Mouse (Mus musculus): ENCODE measurements around the gene Rps6kb2.

The Rps6kb2 gene

DNA sequence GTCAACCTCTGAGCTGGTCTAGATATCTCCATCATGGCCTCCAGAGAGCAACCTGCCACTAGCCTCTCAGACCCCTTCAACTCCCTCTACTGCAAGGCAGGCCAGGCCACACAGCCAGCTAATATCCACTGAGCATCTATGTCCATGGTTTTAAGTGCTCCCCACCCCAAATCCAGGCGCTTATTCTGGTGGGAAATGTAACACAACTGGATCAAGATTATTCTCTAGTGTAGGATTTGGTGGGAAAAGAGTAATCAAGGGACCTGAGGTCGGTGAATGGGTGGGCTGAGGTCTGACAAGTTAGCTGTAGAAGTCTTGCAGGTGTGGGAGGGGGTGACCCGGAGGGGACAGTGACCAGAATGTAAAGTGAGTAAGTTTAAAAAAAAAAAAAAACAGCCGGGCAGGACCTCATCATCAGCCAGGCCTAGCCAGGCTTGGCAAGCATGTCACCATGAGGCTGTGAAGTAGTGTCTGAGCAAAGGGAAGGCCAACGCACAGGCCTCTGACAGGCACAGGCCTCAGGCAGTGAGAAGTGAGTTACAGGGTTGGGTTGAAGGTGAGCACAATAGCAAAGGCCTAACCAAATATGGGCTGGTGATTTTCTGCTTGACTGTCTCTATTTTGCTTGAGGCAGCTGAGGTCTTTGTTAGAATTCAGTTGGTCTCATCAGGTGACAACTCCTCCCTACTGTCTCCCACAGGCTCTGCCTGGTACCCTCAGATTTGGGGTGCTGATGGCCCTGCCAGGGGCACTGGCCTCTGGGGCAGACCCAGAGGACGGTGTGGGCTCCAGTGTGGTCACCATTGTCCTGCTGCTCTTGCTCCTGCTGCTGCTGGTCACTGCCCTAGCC is 7.7 kb downstream of the Rps6kb2 start:
- no peak for DNase-seq (ENCODE audit: low spot score)

DNA sequence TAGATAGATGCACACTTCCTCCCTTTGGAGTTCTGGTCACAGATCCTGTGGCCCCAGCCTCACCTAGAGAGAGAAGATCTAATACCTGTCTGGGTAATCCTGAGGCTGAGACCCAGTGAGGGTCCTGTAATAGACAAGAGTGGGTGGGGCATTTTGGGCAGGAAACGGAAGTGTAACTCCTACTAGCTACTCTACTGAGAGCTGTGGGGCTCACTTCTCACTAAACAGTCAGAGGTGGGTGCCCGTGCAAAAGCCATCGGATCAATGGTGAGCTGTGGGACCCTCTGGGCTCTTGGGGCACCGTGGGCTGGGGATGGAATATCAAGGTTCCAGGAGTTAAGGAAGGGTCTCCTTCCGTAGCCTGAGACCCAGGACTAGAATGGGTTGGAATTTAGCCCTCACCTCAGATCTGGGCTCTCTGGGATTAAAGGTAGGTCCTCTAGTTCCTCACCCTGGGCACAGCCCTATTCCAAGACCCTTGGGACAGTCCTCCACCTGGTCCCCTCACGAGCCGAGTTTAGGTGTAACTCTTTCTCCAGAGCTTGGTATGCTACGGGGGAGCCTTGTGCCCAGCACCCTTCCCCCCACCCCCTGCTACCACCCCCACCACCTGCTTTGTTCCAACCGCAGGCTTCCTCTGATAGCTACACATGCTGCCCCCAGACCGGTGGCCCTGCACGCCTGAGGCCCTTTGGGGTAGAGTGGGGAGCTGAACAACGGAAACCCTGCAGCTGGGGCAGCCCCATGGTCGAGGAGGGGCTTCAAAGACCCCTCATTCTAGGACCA is 8.5 kb downstream of the Rps6kb2 start:
- no peak for DNase-seq (ENCODE audit: low spot score)

DNA sequence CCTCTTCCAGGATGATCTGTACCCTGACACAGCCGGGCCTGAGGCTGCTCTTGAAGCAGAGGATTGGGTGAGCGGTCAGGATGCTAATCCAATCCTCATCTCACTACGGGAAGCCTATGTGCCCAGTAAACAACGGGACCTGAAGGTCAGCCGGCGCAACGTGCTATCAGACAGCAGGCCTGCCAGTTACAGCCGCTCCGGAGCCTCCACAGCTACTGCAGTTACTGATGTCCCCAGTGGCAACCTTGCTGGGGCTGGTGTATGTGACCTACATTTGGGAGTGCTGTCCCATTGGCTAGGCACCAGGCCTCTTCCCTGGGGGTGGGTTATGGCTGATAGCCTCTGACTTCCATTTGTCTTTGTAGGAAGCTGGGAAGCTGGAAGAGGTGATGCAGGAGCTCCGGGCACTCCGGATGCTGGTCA is 9.9 kb downstream of the Rps6kb2 start, which contains the start of gene Ptprcap:
Ptprcap (plus strand) TSS at position 373 of the 423 bp plus-strand sequence.
- no peak for DNase-seq (ENCODE audit: low spot score)

DNA sequence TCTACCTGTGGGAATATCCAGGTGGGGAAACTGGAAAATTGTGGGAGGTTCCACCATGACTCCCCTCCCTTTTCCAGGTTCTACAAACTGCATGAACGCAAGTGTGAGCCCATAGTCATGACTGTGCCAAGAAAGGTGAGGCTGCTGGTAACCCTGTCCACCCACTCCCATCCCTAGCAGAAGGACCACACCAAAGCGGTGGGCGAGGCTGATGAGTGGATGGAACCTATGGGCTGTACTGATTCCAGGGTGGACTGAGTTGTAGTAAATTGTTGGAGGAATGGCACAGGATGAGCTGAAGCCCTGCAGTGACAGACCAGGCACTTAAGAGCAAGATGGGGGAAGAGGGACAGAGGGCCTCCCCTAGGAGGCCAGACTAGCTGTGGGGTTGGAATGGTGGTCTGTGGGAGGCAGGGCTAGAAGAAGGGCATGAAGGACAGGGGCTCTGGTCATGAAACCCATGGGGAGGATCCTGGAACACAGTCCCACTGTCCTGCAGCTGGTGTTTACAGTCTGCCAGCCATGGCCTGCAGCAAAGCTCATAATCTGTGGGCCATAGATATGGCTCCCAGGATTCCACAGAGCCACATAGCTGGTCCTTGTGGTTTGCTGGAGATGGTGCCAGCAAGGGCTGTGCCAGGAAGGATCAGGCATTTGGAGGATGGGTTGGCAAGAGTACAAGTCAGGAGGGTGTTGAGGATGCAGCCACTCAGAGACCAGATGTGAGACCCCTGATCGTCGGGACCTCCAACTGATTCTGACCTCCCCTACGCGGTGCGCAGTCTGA is 10.5 kb downstream of the Rps6kb2 start:
- no peak for DNase-seq (ENCODE audit: low spot score)

DNA sequence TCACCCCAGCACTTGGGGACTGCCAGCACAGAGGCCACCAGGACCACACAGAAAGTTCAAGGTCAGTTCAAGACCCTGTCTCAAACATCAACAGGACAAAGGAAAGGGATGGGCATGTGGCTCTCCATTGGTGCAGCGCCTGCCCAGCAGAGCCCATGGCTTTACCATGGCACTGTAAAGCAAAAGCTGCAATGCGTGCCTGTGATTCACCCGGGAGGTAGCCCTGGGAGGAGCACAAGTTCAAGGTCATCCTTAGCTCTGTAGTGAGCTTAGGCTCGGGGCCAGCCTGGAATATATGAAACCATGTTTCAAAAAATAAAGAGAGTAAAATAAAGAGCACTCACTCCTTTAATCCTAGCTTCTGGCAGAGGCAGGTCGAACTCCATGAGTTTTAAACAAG is 11.3 kb downstream of the Rps6kb2 start:
- no peak for DNase-seq (ENCODE audit: low spot score)

DNA sequence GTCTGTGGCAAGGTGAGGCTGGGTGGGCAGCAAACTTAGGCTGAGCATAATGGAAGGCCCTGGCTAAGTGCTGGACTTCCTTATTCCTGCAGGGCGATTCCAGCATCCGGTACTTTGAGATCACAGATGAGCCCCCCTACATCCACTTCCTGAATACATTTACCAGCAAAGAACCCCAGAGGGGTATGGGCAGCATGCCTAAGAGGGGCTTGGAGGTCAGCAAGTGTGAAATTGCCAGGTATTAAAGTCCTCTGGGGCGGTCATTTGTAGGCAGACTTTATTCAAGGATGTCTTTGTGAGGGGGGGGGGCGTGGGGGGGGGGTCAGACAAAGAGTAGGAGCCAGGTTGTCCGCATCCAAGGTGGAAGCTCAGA is 11.7 kb downstream of the Rps6kb2 start:
- no peak for DNase-seq (ENCODE audit: low spot score)

DNA sequence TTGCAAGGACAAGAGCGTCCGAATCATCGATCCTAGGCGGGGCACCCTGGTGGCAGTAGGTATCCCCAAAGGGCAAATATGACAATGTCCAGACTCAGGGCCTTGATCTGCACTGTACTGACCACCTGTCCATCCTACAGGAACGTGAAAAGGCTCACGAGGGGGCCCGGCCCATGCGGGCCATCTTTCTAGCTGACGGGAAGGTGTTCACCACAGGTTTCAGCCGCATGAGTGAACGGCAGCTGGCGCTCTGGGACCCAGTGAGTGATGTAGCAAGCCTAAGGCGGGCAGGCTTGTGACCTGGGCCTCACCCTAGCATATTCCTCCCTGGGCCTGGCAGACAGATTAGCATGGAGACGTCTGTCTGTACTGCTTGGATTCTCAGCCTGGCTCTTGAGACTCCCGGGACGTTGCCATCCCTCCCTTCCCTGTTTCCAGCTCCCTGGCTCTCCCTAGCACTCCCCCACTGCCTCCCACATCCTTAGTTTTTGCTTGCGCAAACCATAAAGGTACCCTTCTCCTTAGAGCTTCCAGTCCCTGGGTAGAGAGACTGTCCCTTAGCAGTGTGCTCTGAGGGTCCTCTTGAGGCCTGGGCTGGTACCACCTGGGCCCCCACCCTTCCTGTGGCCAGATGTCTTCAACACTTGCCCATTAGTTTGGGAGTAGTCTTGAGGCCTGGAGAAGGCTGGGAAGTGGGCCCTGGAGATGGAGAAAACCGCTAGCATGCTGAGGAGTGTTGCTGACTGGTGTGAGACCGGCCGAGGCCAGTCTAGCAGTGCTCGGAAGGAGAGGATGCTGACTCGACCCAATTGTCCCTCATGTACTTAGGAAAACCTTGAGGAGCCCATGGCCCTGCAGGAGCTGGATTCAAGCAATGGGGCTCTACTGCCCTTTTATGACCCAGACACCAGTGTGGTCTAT is 12.3 kb downstream of the Rps6kb2 start:
- DNase-seq (ENCODE audit: low spot score): no peak

DNA sequence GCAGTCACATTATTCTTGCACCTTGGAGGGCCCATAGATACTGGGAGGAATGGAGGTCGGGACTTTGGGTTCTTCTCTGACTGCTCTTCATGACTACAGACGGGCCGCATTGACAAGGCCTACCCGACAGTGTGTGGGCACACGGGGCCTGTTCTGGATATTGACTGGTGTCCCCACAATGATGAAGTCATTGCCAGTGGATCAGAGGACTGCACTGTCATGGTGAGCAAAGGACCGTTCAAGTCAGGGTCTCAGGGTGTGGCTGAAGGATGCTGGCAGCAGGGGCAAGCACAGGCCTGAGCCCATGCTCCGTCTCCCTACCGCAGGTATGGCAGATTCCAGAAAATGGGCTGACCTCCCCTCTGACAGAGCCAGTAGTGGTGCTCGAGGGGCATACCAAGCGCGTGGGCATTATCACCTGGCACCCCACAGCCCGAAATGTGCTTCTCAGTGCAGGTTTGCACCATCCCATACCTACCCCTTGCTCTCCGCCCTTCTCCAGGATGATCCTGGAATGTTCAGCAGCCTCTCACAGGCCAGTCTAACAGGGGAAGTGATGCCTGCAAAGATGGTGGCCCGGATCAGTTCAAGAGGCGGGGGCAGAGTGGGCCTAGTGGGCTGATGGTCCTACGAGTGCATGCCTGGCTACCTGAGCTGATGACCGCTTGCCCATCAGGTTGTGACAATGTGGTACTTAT is 13.2 kb downstream of the Rps6kb2 start:
- no peak for DNase-seq (ENCODE audit: low spot score)

DNA sequence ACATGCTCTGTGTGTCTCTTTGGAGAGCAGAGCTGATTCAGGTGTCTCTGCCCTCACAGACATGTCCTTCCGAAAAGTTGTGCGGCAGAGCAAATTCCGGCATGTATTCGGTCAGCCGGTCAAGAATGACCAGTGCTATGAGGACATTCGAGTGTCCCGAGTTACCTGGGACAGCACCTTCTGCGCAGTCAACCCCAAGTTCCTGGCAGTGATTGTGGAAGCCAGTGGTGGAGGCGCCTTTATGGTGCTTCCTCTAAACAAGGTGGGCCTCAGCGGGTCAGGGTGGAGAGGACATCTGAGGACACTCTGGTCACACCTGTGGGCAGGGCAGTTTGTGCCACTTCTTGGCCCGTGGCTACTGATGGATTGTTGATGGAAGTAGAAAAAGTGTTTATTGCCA is 13.9 kb downstream of the Rps6kb2 start:
- DNase-seq (ENCODE audit: low spot score): no peak

DNA sequence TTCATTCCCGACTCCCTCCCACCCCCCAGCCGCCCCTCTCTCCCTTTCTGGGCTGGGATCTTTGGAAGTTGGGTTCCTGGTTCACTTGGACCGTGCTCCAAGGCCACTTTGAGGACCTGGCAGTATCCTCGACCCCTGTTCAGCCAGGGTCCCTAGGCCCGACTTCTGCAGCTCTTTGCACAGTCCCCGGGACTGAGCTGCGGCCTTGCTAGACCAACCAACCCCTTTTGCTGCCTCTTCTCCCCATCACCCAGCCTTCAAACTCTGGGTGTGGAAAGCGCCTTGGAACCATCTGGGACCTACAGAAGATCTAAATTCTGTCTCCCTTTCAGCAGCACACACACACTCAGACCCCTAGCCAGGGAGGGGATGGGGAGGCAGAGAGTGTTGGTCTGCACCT is 14.3 kb downstream of the Rps6kb2 start:
- no peak for DNase-seq (ENCODE audit: low spot score)

DNA sequence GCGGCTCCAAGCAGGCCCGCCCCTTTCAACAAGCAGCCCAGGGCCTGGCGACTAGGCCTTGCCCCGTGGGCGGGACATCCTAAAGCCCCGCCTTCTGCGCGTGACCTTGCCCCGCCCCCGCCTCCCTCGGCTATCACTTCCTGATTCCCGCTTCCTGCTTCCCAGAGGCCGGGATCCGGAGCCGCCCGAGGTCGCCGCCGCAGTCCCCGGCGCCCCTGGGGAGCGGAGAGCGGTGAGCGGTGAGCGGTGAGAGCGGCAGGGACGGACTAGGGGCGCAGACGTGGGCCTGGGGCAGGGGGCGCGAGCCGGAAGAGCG is 14.7 kb downstream of the Rps6kb2 start, which contains the start of gene Coro1b:
Coro1b (plus strand) TSS at position 129 of the 316 bp plus-strand sequence.
- peak; percentile 97 for DNase-seq (ENCODE audit: low spot score)

DNA sequence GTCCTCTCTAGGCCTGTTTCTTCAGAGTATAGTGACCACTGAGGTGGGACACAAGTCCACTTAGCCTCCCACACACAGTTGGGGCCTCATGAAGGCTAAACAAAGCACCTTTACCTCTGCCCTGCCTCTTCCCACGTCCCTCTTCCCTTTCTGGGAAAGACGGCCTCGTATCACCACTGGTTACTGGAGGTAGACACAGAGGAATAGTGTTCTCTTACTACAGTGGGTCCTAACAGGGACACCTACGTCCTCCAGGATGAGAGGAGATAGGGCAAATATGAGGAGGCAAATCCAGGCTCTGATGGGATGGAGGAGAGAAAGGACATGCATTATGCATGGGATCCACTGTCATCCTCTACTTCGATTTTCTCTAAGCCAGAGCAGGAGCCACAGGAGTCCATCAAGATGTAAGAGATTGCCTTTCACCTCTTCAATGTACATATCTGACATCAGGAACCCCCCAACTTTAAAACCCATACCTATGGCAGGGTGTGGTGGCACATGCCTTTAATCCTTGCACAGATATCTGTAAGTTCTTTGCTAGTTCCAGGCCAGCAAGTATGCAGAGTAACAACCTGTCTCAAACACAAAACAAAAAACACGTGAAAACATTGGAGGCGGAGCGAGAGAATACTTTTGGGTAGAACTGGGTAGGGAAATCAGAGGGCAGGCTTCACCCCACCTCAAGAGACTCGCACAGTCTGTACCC is 15.2 kb downstream of the Rps6kb2 start:
- no peak for DNase-seq (ENCODE audit: low spot score)

DNA sequence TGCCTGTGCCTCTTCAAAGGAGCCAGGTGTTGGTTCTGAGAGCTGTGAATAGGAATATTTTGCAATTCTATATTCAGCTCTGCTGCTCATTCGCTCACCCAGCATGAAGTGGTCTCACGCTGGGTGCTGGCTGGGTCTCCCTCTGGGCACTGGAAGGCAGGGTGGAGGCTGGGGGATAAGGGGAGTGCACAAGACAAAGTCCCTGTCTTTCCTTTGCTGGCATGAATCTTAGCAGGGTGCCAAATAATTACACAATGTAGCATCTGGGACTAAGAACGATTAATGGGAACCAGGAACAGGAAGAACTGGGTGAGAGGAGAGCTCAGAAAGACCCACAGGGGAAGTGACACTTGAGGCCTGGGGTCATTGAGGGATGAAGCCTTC is 16.1 kb downstream of the Rps6kb2 start:
- no peak for DNase-seq (ENCODE audit: low spot score)

DNA sequence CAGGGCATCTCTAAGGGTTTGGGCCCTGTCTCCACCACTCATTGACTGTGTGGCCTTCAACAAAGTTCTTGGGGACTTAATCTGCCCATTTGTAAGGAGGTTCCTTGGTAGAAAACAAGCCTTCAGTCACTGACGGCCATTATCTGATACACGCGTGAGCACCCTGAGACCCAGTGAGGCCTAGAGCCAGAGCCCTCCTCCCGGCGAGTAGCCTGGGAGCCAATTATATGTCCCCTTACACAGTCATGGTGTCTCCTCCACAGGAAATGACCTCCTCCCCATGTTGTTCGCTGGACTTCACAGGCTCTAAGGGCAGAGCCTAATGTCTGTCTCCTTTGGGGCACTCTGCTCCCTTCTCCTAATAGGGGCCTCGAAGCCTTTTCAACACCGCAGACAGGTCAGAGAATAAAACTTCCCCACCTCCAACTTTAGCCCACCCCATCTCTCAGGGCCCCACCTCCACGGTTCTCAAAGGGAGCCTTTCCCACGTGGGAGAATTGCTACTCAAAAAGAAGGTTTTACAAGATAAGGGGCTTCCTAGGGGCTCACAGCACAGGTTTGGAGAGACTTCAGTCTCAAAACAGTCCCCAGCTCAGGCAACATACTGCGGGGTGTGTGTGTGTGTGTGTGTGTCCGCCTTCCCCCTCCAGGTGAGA is 16.7 kb downstream of the Rps6kb2 start:
- DNase-seq (ENCODE audit: low spot score): no peak

DNA sequence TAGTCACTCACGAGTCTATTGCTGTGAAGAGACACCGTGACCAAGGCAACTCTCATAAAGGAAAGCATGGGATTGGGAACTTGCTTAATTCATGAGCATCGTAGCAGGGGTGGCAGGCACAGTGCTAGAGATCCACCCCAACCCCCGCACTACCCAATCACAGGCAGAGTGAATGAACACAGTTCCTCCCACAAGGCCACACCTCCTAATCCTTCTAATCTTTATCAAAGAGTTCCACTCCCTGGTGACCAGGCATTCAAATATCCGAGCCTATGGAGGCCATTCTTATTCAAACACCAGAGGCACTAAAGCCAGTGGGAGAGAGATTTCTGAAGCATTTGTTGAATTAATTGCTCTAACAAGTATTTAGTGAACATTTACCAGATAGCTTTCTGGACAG is 17.2 kb downstream of the Rps6kb2 start:
- DNase-seq (ENCODE audit: low spot score): no peak

DNA sequence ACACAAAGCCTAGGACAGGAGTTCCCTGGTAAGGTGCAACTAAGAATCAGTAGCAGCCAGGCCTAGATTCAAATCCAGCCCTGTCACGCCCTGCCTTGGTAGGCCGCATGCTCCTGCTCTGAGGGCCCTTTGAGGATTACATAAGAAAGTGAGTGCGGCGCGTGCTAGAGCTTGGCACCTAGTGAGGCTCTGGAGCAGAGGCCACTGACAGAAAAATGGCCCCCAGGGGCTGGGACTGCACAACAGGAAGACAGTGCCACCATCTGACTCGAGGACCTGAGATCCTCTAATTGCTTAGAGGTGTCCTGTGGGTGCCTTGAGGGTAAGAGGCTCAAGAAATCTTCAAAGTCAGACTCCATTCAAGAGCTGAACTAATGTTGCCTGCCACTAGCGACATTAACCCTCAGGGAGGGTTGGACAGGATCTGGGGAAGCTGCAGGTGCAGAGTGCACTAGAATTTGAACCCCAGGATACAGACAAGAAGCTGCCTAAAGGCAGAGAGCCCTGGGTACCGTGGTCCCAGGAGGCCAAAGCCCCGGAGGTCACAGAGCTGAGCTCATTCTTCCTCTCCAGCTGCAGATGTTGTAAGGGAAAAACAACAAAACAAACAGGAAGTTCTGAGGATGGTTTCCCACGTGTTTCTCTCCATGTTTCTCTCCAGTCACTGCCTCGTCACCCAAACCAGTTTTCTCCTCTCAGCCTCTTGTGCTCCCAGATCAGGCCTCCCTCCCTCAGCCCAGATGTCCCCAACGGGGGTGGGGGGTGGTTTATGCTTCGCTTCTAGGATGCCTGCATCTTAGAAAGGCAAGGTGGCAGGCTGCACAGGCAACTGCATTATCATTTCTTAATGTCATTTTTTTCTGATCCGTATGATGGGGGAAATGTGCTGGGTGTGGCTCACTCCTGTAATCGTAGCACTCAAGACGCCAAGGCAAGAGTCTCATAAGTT is 18.3 kb downstream of the Rps6kb2 start:
- DNase-seq (ENCODE audit: low spot score): no peak

DNA sequence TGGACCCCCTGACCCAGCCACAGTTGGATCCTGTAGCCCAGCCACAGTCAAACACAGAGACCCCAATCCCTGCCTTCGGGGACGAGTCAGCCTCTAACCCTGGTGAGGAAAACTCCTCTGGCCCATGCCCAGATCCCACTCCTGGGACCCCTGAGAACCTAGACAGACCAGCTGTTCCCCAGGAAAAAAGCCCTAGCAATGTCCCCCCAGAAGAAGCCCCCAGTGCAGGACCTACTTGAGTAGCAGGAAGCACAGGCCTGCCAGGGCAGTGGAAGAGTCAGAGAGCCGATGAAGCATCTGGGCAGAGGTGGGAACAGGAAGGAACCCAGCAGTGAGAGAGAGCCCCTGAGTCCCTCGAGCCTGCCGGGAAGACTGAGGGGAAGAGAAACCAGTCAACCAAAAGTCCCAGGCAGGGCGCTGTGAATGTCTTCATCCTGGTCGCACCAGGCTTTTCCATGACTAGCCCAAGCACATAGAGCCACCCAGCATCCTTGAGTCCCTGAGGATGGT is 19.3 kb downstream of the Rps6kb2 start, which contains the start of gene Cabp4:
Cabp4 (minus strand) TSS at position 275 of the 510 bp plus-strand sequence.
- no peak for DNase-seq (ENCODE audit: low spot score)
